Mouse (Mus musculus): Measurements from ENCODE around the gene Serpina3f. TPM values are rescaled to one million over a fixed set of nuclear protein-coding genes. Genes with fewer than 3 reads are reported as not detected.
A peak's percentile ranks its signal among the peaks of the same experiment; 100 is the strongest.
"Not testable (repeated sequence)": the region's sequence is repeated elsewhere in the genome, so short reads cannot be mapped to it uniquely, and the experiment has no call there.

The Serpina3f gene
- total RNA-seq (2021) = not detected

GRCm38 (mm10) chr12:104214445-104214753 is at the start of gene Serpina3f:
Gene Serpina3f (plus strand): TSS chr12:104214544.
- no peak for DNase-seq
- intact Hi-C loops (cut with DNase I) = no loop called here

DNA sequence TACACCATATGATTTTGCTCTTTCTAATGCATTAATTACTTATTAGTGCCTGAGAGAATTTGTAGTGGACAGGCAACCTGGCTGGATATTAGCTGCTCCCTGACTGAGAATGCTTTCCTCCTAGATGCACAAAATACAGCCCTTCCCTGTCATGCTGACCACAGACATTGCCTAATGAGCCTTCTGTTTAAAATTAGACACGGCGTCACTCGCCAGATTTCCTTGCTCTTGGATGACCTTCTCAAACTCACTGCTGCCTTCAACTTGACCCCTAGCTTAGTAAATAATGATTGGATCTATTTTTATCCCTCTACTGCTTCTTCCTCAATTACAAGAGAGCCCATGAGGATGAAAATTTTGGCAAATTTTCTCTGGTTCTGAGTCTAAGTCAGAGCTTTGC is 39.6 kb upstream of the Serpina3f start:
- intact Hi-C loops (cut with DNase I) = loop anchor here (5.0 kb wide), 1 partner anchor 107 kb away; no protein-coding TSS in a partner anchor
- peak; percentile 63 to 78 for DNase-seq

DNA sequence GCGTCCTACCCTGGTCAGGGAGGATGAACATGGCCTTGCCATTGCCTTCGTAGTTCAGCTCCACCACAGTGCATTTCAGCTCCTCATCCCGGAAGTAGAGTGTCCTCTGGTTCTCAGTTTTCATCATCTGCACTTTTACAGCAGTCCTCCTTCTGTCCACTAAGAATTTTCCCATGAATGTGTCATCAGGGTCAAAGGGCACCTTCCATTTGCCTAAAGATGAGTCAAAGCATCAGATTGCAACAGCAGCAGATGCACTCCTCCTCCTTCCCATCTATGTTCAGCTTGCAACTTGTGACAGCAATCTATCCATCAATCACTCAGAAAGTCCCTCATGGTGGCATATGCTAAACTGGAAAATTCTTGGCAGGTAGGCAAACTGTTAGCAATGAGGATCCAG is 38.7 kb upstream of the Serpina3f start:
- DNase-seq = no peak
- intact Hi-C loops (cut with DNase I) = loop anchor here (5.0 kb wide), 1 partner anchor 108 kb away; no protein-coding TSS in a partner anchor

GRCm38 (mm10) chr12:104178577-104178976 is 35.8 kb upstream of the Serpina3f start:
- intact Hi-C loops (cut with DNase I) = loop anchor here (5.0 kb wide), 1 partner anchor 111 kb away; no protein-coding TSS in a partner anchor
- DNase-seq = peak; percentile 49 to 56

DNA sequence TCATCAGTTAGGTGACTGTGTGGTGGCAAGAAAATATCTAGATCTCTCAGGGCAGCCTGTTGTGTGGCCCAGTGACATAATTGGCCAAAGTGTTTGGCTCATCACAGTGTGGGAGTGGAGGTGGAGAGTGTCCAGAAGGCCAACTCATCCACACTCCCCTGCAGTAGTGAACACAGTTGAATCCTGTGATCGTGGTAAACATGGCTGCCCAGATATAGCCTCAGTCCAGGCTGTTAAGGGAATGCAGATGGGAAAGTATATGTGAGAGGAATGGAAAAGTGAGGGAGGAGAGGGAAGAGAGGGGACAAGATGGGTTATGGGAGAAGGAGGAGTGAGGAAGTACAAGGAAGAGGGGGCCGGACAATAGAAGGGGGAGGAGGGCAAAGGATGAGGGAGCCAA is 35.4 kb upstream of the Serpina3f start:
- no peak for DNase-seq
- intact Hi-C loops (cut with DNase I) = loop anchor here (5.0 kb wide), 1 partner anchor 112 kb away; no protein-coding TSS in a partner anchor

GRCm38 (mm10) chr12:104185046-104185445 is 29.3 kb upstream of the Serpina3f start:
- DNase-seq = no peak
- intact Hi-C loops (cut with DNase I) = no loop called here

DNA sequence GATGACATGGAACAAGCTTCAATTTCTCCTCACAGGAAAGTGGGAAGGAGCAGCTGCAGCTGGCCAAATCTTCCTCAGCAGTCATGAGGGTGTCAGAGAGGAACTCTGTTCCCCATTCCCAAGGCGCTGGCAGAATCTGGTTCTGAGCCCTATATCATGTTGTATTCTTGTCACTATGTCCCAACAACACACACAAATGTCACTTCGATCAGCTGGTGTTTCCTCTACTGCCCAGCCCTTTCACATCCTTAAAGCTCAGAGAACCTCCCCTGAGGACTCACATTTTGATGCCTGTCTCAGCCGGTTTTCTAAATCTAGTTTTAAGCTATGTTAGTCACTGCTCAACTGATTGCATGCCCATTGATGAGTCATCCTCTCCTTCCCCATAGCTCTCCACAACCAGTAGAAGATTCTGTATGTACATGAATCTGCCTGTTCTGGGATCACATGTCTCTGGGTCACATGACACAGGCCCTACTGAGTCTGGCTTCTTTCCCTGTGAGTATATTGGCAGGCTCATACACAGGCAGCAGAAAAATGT is 28.2 kb upstream of the Serpina3f start:
- DNase-seq = peak; percentile 28
- intact Hi-C loops (cut with DNase I) = no loop called here

- intact Hi-C loops (cut with DNase I) = no loop called here
- no peak for DNase-seq
These were observed 25.1 kb upstream of the Serpina3f start for GRCm38 (mm10) chr12:104189246-104189645.

- DNase-seq = no peak
- intact Hi-C loops (cut with DNase I) = no loop called here
These were observed 23.5 kb upstream of the Serpina3f start for GRCm38 (mm10) chr12:104190852-104191251.

DNA sequence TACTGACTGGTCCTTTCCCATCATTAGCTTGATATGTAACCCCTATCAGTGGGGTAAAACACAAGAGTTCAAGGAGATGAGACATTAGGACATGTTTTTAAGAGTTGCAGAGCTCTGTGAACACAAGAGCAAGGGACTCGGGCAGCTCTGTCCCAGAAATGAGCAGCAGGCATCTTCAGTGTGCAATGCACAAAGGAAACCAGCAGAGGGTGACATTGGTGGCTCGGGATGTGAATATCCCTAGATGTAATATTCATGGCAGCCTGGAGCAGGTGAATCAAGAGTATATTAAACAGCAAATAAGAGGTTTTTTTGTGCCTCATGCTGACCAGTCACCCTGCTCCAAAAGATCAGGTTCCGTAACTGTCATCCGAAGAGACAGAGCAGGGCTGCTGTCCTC is 5.2 kb upstream of the Serpina3f start:
- intact Hi-C loops (cut with DNase I) = no loop called here
- no peak for DNase-seq

DNA sequence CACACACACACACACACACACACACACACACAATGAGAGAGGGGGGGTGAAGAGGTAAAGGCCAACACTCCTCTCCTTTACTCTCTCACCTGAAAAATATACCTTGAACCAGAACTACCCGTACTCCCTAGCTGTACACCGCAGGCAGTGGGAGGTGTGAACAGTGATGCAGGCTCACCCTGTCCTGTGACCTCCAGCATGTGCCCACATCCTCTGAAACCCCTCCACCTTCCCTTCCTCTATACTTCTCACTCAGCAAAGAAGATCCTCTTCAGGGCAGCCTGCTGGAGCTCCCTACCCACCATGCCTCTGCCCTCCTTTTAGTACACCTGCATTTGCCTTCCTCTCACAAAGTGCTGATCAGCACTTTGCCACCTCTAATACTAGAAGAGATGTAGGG is 4.5 kb upstream of the Serpina3f start:
- DNase-seq = no peak
- intact Hi-C loops (cut with DNase I) = no loop called here

DNA sequence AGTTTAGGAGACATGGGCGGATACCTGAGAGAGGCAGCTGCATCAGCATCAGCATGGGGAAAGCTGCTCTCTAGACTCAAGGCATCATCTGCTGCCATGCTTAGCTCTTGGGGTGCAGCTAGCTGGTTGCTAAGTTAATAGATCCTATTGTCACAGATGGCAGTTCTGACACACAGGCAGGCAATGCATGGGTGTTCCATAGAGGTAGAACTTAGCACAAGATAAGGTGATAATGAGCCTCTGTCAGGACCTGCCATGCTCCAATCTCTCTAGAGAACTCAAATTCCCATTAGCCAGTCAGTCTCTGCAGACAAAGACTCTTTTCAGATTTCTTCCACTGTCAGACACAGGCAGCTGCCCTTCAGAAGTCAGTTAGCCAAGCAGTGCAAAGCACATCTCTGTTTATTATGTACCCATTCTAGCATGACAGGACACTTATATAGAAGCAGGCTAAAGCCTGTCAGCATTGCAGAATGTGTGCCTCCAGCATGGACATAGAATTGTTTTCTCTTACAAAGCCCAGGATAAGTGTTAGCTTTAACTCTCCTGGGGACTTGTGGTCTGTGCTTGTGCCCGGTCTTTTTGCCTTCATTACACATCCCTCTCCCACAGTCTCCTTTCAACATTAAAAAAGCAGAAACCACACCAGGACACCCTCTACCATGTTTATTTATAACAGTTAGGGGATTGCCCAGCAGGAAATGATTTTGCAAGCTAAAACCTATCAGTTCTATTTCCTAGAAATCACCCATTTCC is 477 bp upstream of the Serpina3f start:
- intact Hi-C loops (cut with DNase I) = no loop called here
- DNase-seq = no peak

- DNase-seq = no peak
- intact Hi-C loops (cut with DNase I) = no loop called here
These were observed 905 bp downstream of the Serpina3f start for GRCm38 (mm10) chr12:104215249-104215648.

DNA sequence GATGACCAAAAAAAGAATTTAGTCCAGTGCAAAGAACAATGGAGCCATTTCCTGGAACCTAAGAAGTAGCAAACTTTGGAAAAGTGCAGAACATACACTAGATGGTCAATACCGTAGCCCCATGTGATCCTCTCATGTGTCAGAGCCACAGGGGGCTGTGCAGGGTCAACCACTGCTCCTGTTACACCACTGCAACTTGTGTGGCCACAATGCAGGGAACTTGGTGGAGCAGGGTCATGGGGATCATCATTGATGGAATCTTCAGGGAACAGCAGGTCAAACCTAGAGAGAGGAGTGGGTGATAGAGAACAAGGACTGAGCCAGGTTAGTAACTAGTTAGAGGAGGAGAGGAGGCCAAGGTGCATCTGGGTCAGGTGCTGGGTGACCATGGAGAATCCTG is 7.3 kb downstream of the Serpina3f start:
- intact Hi-C loops (cut with DNase I) = loop anchor here (10.0 kb wide), 1 partner anchor 193 kb away; no protein-coding TSS in a partner anchor
- DNase-seq = no peak

GRCm38 (mm10) chr12:104223690-104224089 is 9.3 kb downstream of the Serpina3f start:
- DNase-seq = no peak
- intact Hi-C loops (cut with DNase I) = loop anchor here (10.0 kb wide), 1 partner anchor 191 kb away; no protein-coding TSS in a partner anchor

DNA sequence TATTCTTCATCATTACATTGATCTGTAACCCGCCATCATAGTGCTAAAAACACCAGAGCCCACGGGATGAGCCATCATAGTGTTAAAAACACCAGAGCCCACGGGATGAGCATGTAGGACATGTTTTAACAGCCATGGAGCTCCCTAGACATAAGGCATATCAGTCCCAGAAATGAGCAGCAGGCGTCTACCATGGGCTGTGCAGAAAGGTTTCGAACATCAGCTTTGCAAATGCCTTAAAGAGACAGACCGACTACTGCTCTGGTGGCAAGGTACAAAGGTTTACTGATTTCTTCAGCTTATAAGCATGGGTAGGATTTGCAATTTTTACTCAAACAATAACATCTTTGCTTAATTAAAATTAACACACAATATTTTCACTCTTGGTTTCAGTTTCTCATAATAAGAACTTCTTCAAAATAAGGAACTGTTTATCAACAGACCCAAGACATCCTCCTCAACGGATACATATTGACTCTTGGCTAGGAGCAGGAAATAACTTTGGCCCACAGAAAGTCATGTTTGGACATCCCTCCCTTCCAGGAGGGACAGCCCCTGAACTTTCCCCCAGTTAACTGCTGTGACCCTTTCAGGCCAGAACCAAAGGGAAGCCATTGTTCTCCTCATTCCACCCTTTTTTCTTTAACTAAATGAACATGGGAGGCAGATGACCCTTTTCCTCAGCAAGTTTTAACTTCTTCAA is 10.4 kb downstream of the Serpina3f start:
- intact Hi-C loops (cut with DNase I) = loop anchor here (10.0 kb wide), 1 partner anchor 190 kb away; no protein-coding TSS in a partner anchor
- peak; percentile 27 to 40 for DNase-seq

DNA sequence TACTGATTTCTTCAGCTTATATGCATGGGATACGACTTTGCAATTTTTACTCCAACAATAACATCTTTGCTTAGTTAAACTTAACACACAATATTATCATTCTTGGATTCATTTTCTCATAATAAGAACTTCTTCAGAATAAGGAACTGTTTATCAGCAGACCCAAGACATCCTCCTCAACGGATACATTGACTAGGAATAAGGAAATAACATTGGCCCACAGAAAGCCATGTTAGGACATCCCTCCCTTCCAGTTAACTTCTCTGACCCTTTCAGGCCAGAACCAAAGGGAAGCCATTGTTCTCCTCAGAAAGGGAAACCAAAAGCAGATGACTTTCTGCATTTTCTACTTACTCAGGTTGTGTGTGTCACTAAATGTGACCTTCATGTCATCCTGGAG is 16.4 kb downstream of the Serpina3f start:
- DNase-seq = no peak
- intact Hi-C loops (cut with DNase I) = no loop called here

DNA sequence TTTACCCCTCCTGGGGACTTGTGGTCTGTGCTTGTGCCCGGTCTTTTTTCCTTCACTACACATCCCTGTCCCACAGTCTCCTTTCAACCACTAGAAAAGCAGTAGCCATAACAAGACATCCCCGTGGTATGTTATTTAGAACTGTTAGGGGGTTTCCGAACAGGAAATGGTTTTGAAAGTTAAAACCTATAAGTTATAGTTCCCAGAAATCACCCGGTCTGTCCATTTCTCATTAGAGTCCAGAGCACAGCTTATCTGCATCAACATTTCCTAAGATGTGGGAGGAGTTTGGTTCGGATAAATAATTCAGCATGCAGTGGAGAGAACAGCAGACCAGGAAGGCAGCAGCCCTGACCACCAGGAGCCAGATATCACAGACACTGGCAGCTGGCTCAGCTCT is 21.6 kb downstream of the Serpina3f start, which contains the start of gene Serpina3g:
Gene Serpina3g (plus strand): TSS at position 331 of the 400 bp plus-strand sequence.
- intact Hi-C loops (cut with DNase I) = no loop called here
- DNase-seq = no peak

GRCm38 (mm10) chr12:104238048-104238447 is 23.7 kb downstream of the Serpina3f start:
- intact Hi-C loops (cut with DNase I); DNase-seq: not testable (repeated sequence)

DNA sequence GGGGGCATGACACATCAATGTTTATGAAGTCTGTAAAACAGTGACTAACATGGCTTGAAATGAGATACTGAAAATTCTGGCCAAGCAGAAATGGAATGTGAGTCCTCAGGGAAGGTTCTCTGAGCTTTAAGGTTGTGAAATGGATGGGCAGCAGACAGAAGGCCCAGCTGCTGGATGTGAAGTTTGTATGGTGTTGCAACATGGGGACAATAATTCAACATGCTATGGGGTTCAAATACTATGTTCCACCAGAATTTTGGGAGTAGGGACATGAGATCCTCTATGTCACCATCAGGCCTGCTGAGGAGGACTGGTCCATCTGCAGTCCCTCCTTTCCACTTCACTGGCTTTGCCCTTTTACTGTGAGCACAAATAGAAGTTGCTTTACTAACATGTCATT is 29.0 kb downstream of the Serpina3f start:
- DNase-seq = no peak
- intact Hi-C loops (cut with DNase I) = no loop called here

DNA sequence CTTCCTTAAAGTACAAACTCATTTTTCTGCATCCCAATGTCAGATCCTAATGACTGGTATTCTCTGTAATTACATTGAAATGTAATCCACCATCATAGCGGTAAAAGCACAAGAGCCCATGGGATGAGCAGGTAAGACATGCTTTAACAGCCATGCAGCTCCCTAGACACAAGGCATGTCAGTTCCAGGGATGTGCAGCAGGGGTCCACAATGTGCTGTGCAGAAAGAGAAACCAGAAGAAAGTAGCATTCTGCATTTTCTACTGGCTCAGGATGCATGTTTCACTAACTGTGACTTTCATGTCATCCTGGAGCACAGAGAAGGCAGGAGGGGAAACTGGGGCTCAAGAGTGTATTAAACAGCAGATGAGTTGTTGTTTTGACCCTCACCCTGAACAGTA is 30.7 kb downstream of the Serpina3f start:
- intact Hi-C loops (cut with DNase I) = no loop called here

More for the DNA sequence above, 30.7 kb downstream of the Serpina3f start:
- peak; percentile 11 to 29 for DNase-seq
